22 mouse cellular contexts compared by ENCODE assay signal in genomic region chr5:136843930-136844329, GRCm38 (mm10). TPM values are rescaled to one million over a fixed set of nuclear protein-coding genes. Genes with fewer than 3 reads are reported as not detected.
A peak's percentile ranks its signal among the peaks of the same experiment; 100 is the strongest.
DNase-seq lines count a peak whose midpoint lies in the region; ATAC-seq and TF ChIP-seq lines count a peak whose summit lies in the region.
"Had no signal": no experiment of that assay in that cellular context is flagged by ENCODE, and none has a peak within 500 bp of the region (broad histone marks: within the 10 kb centered on the region; RNA-seq: fewer than 3 reads in every experiment).

No protein-coding gene starts in this region.

- 41% methylated on average over 5 of the region's 5 CpGs for WGBS in embryonic facial prominence, embryonic 10.5 days
- WGBS in embryonic facial prominence, embryonic 12.5 days: 29% methylated on average over 5 of the region's 5 CpGs
- WGBS in limb, embryonic 10.5 days: 36% methylated on average over 5 of the region's 5 CpGs
- WGBS in limb, embryonic 14.5 days: 31% methylated on average over 5 of the region's 5 CpGs
- WGBS in hindbrain, embryonic 10.5 days: 57% methylated on average over 5 of the region's 5 CpGs
- WGBS in kidney, adult 2 months: 77% methylated on average over 5 of the region's 5 CpGs

- no peak overlapping the region for H3K4me3 ChIP-seq in embryonic facial prominence, embryonic 10.5 days
- H3K4me3 ChIP-seq in embryonic facial prominence, embryonic 12.5 days: no peak overlapping the region
- no peak overlapping the region for H3K4me3 ChIP-seq in limb, embryonic 10.5 days
- H3K4me3 ChIP-seq in limb, embryonic 14.5 days (replicated peaks; ENCODE audit: low read length): no peak overlapping the region
- no peak overlapping the region for H3K4me3 ChIP-seq in hindbrain, embryonic 10.5 days
- H3K4me3 ChIP-seq in kidney, adult 2 months (ENCODE audit: insufficient read depth, low read depth, low read length): no peak overlapping the region
- H3K4me3 ChIP-seq: gastrocnemius, adult 2 months; heart, embryonic 10.5 days; hindbrain, embryonic 13.5 days had no signal

- DNase-seq in embryonic facial prominence, embryonic 10.5 days (ENCODE audit: low spot score): peak; percentile 47
- no peak for DNase-seq in limb, embryonic 10.5 days (ENCODE audit: low spot score)
- DNase-seq in limb, embryonic 14.5 days (ENCODE audit: low spot score): no peak
- no peak for DNase-seq in layer of hippocampus, postnatal 14 days (ENCODE audit: low spot score in 2 of 2)
- DNase-seq in hindbrain, embryonic 10.5 days (ENCODE audit: low spot score): no peak
- no peak for DNase-seq in kidney, adult 2 months
- DNase-seq: adrenal gland, postnatal 14 days; cerebellum, adult 18-20 months; cerebellum, adult 9-11 months; cerebellum, postnatal 36 days; gastrocnemius, adult 2 months; gastrocnemius, postnatal 25 days; heart, postnatal 10 days; heart, postnatal 4 days had no signal

- peaks cover 99% of the 10 kb centered on the region for H3K36me3 ChIP-seq in embryonic facial prominence, embryonic 10.5 days (replicated peaks)
- H3K36me3 ChIP-seq in embryonic facial prominence, embryonic 12.5 days: peaks cover 56% of the 10 kb centered on the region
- H3K36me3 ChIP-seq in limb, embryonic 10.5 days: peaks cover 95% of the 10 kb centered on the region
- H3K36me3 ChIP-seq in limb, embryonic 14.5 days (ENCODE audit: control insufficient read depth, insufficient read depth, low read length): peaks cover 38% of the 10 kb centered on the region
- peaks cover 12% of the 10 kb centered on the region for H3K36me3 ChIP-seq in hindbrain, embryonic 10.5 days
- no peaks in the 10 kb centered on the region for H3K36me3 ChIP-seq in kidney, adult 2 months (ENCODE audit: control insufficient read depth, insufficient read depth, low read length)
- H3K36me3 ChIP-seq: hindbrain, embryonic 13.5 days had no signal

- TF ChIP-seq POLR2A in limb, embryonic 14.5 days (IDR thresholded peaks at IDR 0.05; ENCODE audit: borderline replicate concordance, extremely low read depth, insufficient read depth, insufficient read length): no peak
- TF ChIP-seq POLR2A in kidney, adult 2 months (IDR thresholded peaks at IDR 0.05; ENCODE audit: low read depth, low read length): no peak

- no peak overlapping the region for H3K9ac ChIP-seq in embryonic facial prominence, embryonic 12.5 days
- H3K9ac ChIP-seq in limb, embryonic 14.5 days (ENCODE audit: low read depth, low read length, severe bottlenecking): no peak overlapping the region
- H3K9ac ChIP-seq: hindbrain, embryonic 13.5 days had no signal

- no peak for ATAC-seq in embryonic facial prominence, embryonic 12.5 days (ENCODE audit: insufficient number of reproducible peaks, insufficient read depth, low FRiP score, low TSS enrichment)
- no peak for ATAC-seq in limb, embryonic 14.5 days (ENCODE audit: low FRiP score, low read depth)
- ATAC-seq: activated CD4-positive, CD25-positive, alpha-beta regulatory T cell, adult 4 months; forebrain, embryonic 14.5 days; hindbrain, postnatal 0 days; Patski had no signal

- H3K27ac ChIP-seq in embryonic facial prominence, embryonic 10.5 days (replicated peaks): peak overlapping the region; percentile 14
- H3K27ac ChIP-seq in embryonic facial prominence, embryonic 12.5 days: peak overlapping the region; percentile 37
- H3K27ac ChIP-seq in limb, embryonic 10.5 days: peak overlapping the region; percentile 53; the same call in 1 of the 2 replicates
- 0 out of 2 replicates have a peak overlapping the region, but pooled peaks have one; percentile 44 for H3K27ac ChIP-seq in limb, embryonic 14.5 days (replicated peaks; ENCODE audit: low read depth, low read length)
- H3K27ac ChIP-seq in hindbrain, embryonic 10.5 days: no peak overlapping the region
- no peak overlapping the region for H3K27ac ChIP-seq in kidney, adult 2 months (ENCODE audit: insufficient read depth, low read depth, low read length)
- H3K27ac ChIP-seq: gastrocnemius, adult 2 months; heart, embryonic 10.5 days; hindbrain, embryonic 13.5 days; hindbrain, postnatal 0 days had no signal

- H3K4me2 ChIP-seq in embryonic facial prominence, embryonic 12.5 days (replicated peaks): no peak overlapping the region
- H3K4me2 ChIP-seq in limb, embryonic 14.5 days (replicated peaks; ENCODE audit: low read depth, low read length, severe bottlenecking): no peak overlapping the region
- H3K4me2 ChIP-seq: hindbrain, embryonic 13.5 days had no signal

- H3K9me3 ChIP-seq in embryonic facial prominence, embryonic 10.5 days: no peaks in the 10 kb centered on the region; the same call in 1 of the 2 replicates
- no peaks in the 10 kb centered on the region for H3K9me3 ChIP-seq in embryonic facial prominence, embryonic 12.5 days
- H3K9me3 ChIP-seq in limb, embryonic 10.5 days (replicated peaks): no peaks in the 10 kb centered on the region
- no peaks in the 10 kb centered on the region for H3K9me3 ChIP-seq in limb, embryonic 14.5 days (ENCODE audit: control insufficient read depth, low read length)
- H3K9me3 ChIP-seq in hindbrain, embryonic 10.5 days: no peaks in the 10 kb centered on the region
- H3K9me3 ChIP-seq: heart, embryonic 10.5 days; hindbrain, embryonic 13.5 days had no signal

- TF ChIP-seq CTCF in kidney, adult 2 months (conservative IDR thresholded peaks at IDR 0.05; ENCODE audit: insufficient read depth, insufficient read length, low read depth, low read length): no peak

- no peaks in the 10 kb centered on the region for H3K27me3 ChIP-seq in embryonic facial prominence, embryonic 10.5 days (replicated peaks; ENCODE audit: low read depth, poor library complexity, severe bottlenecking)
- H3K27me3 ChIP-seq in embryonic facial prominence, embryonic 12.5 days: no peaks in the 10 kb centered on the region
- H3K27me3 ChIP-seq in limb, embryonic 10.5 days (ENCODE audit: low read depth, poor library complexity, severe bottlenecking): no peaks in the 10 kb centered on the region
- no peaks in the 10 kb centered on the region for H3K27me3 ChIP-seq in limb, embryonic 14.5 days (ENCODE audit: control insufficient read depth, insufficient read depth, low read length)
- no peaks in the 10 kb centered on the region for H3K27me3 ChIP-seq in hindbrain, embryonic 10.5 days (ENCODE audit: insufficient read depth, poor library complexity, severe bottlenecking)
- no peaks in the 10 kb centered on the region for H3K27me3 ChIP-seq in kidney, adult 2 months (replicated peaks; ENCODE audit: control insufficient read depth, insufficient read depth, low read length)

- peaks cover 35% of the 10 kb centered on the region for H3K4me1 ChIP-seq in embryonic facial prominence, embryonic 10.5 days
- peaks cover 26% of the 10 kb centered on the region for H3K4me1 ChIP-seq in embryonic facial prominence, embryonic 12.5 days
- peaks cover 23% of the 10 kb centered on the region for H3K4me1 ChIP-seq in limb, embryonic 10.5 days
- peaks cover 12% of the 10 kb centered on the region for H3K4me1 ChIP-seq in limb, embryonic 14.5 days (ENCODE audit: control insufficient read depth, insufficient read depth, low read length)
- H3K4me1 ChIP-seq in hindbrain, embryonic 10.5 days (replicated peaks): peaks cover 8% of the 10 kb centered on the region
- H3K4me1 ChIP-seq in kidney, adult 2 months (ENCODE audit: control insufficient read depth, insufficient read depth, low read length): no peaks in the 10 kb centered on the region
- H3K4me1 ChIP-seq: hindbrain, embryonic 13.5 days had no signal

RNA-seq across cellular contexts. Expression of gene Col26a1, which starts 39.1 kb away (rescaled TPM):
- 103 and 118 TPM in 2 replicates for polyA plus RNA-seq in embryonic facial prominence, embryonic 10.5 days (2016; fragmentation: Nextera tagmentation; extraction: Ambion mirVana)
- polyA plus RNA-seq in embryonic facial prominence, embryonic 12.5 days (2016; fragmentation: Nextera tagmentation; extraction: Ambion mirVana): 239 and 242 TPM in 2 replicates
- polyA plus RNA-seq in limb, embryonic 10.5 days (2016; fragmentation: Nextera tagmentation; extraction: Ambion mirVana): 128 TPM in 2 replicates
- polyA plus RNA-seq in limb, embryonic 14.5 days (2012; rRNA removed): 219 and 265 TPM in 2 replicates
- polyA plus RNA-seq in limb, embryonic 14.5 days (2014; fragmentation: Nextera tagmentation; extraction: Ambion mirVana): 85.5 and 109 TPM in 2 replicates
- 10 to 100 TPM; 12.0 to 13.8 TPM for total RNA-seq in layer of hippocampus, postnatal 14 days (2021)
- polyA plus RNA-seq in hindbrain, embryonic 10.5 days (2016; fragmentation: Nextera tagmentation; extraction: Ambion mirVana): 72.0 and 73.0 TPM in 2 replicates
- 5.6 and 8.5 TPM in 2 replicates for polyA plus RNA-seq in kidney, adult 2 months (2012; rRNA removed)
- total RNA-seq: granulocyte monocyte progenitor cell, adult 5-6 weeks had no signal
- polyA plus RNA-seq: activated CD4-positive, CD25-positive, alpha-beta regulatory T cell, adult 4 months had no signal

Comparison
In these comparisons a context has a peak if more than half of its experiments do, and no peak if none do; other contexts are left out.
1. H3K27ac ChIP-seq: peak in embryonic facial prominence, embryonic 10.5 days (single experiment), embryonic facial prominence, embryonic 12.5 days (single experiment), limb, embryonic 10.5 days (single experiment) and limb, embryonic 14.5 days (single experiment); none in hindbrain, embryonic 10.5 days (single experiment) and kidney, adult 2 months (single experiment).